ENCODE assay signal across 19 mouse cellular contexts in genomic region chr1:85105336-85105735, GRCm38 (mm10). TPM values are rescaled to one million over a fixed set of nuclear protein-coding genes. Genes with fewer than 3 reads are reported as not detected.
A peak's percentile ranks its signal among the peaks of the same experiment; 100 is the strongest.
DNase-seq lines count a peak whose midpoint lies in the region; TF ChIP-seq lines count a peak whose summit lies in the region.
"Not testable (repeated sequence)": the region's sequence is repeated elsewhere in the genome, so short reads cannot be mapped to it uniquely, and the experiment has no call there.
"Had no signal": no experiment of that assay in that cellular context is flagged by ENCODE, and none has a peak within 500 bp of the region (broad histone marks: within the 10 kb centered on the region; RNA-seq: fewer than 3 reads in every experiment).

No protein-coding gene starts in this region.

- not testable (repeated sequence) for H3K27me3 ChIP-seq in kidney, adult 2 months (replicated peaks; ENCODE audit: control insufficient read depth, insufficient read depth, low read length)

- not testable (repeated sequence) for H3K4me1 ChIP-seq in kidney, adult 2 months (ENCODE audit: control insufficient read depth, insufficient read depth, low read length)

- not testable (repeated sequence) for H3K27ac ChIP-seq in kidney, adult 2 months (ENCODE audit: insufficient read depth, low read depth, low read length)

- H3K4me3 ChIP-seq in kidney, adult 2 months (ENCODE audit: insufficient read depth, low read depth, low read length) = not testable (repeated sequence)

- 78% methylated on average over 4 of the region's 4 CpGs for WGBS in kidney, adult 2 months

- not testable (repeated sequence) for H3K36me3 ChIP-seq in kidney, adult 2 months (ENCODE audit: control insufficient read depth, insufficient read depth, low read length)

- TF ChIP-seq POLR2A in kidney, adult 2 months (IDR thresholded peaks at IDR 0.05; ENCODE audit: low read depth, low read length) = not testable (repeated sequence)

- peak; percentile 37 to 47 for DNase-seq in B cell, adult 2 months
- peak; percentile 96 for DNase-seq in heart, adult 11 months
- DNase-seq in kidney, adult 2 months = peak; percentile 20
- peak; percentile 15 for DNase-seq in ovary, postnatal 10 days (ENCODE audit: low spot score)
- DNase-seq in spleen, adult 18-20 months = peak; percentile 39 to 52
- DNase-seq in urinary bladder, postnatal 14 days (ENCODE audit: low spot score) = peak; percentile 12

- not testable (repeated sequence) for TF ChIP-seq CTCF in kidney, adult 2 months (conservative IDR thresholded peaks at IDR 0.05; ENCODE audit: insufficient read depth, insufficient read length, low read depth, low read length)

RNA-seq across cellular contexts. Expression of gene A530032D15Rik, which starts 4.3 kb away (rescaled TPM):
- polyA plus RNA-seq in kidney, adult 2 months (2012; rRNA removed) = not detected in 2 replicates
- polyA plus RNA-seq: C2C12; cerebellum, adult 2 months; cortical plate, adult 2 months; embryonic facial prominence, embryonic 10.5 days; embryonic facial prominence, embryonic 12.5 days; embryonic facial prominence, embryonic 14.5 days; forebrain, embryonic 11.5 days; forebrain, embryonic 13.5 days; forebrain, embryonic 15.5 days; forebrain, postnatal 0 days; G1E had no signal

RNA-seq across cellular contexts. Expression of gene Gm10553, which starts 5.4 kb away (rescaled TPM):
- polyA plus RNA-seq in kidney, adult 2 months (2012; rRNA removed) = not detected in 2 replicates
- polyA plus RNA-seq: activated CD4-positive, CD25-positive, alpha-beta regulatory T cell, adult 4 months; C2C12; cerebellum, adult 2 months; cortical plate, adult 2 months; embryonic facial prominence, embryonic 10.5 days; embryonic facial prominence, embryonic 12.5 days; embryonic facial prominence, embryonic 14.5 days; forebrain, embryonic 11.5 days; forebrain, embryonic 13.5 days; forebrain, embryonic 15.5 days; forebrain, postnatal 0 days; G1E; Patski had no signal

Comparison
In these comparisons a context has a peak if more than half of its experiments do, and no peak if none do; other contexts are left out.
1. DNase-seq: peak in every context shown above with its lines; median percentile 96 in heart, adult 11 months; 46 in spleen, adult 18-20 months; 42 in B cell, adult 2 months; 20 in kidney, adult 2 months; 15 in ovary, postnatal 10 days; 12 in urinary bladder, postnatal 14 days.